Mouse (Mus musculus): Measurements from ENCODE around the gene Prdx6. TPM values are rescaled to one million over a fixed set of nuclear protein-coding genes. Genes with fewer than 3 reads are reported as not detected.

The Prdx6 gene
- polyA plus RNA-seq, 1 experiment from 2014 or later = 365 TPM

DNA sequence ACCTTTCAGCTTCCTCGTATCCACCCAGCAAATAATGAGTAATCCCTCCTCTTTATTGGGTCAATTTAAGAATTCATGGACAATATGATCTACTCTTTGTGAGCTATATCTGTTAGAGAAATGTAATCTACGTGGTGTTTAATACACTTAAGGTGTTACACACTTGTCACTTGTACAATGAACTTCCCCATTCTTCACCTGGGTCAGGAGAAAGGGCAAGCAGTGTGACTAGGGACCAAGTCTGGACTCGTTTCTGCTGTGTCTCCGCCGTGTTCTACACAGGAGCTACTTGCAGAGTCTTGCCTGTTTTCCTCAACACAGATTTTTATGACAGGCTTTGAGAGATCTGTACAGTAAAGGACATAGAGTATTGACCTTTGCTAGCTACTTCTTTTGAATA, 13.9 kb upstream of the Prdx6 start:
- H3K4me3 ChIP-seq = no peak overlapping the region
- H3K4me1 ChIP-seq = peaks cover 9% of the 10 kb centered on the region
- no peak overlapping the region for H3K4me2 ChIP-seq
- no peak overlapping the region for H3K9ac ChIP-seq
- no peak overlapping the region for H3K27ac ChIP-seq (replicated peaks)
- no peaks in the 10 kb centered on the region for H3K27me3 ChIP-seq (replicated peaks)
- no peaks in the 10 kb centered on the region for H3K9me3 ChIP-seq
- ATAC-seq (ENCODE audit: extremely low read depth, insufficient number of reproducible peaks, low FRiP score, low TSS enrichment) = no peak
- no peaks in the 10 kb centered on the region for H3K36me3 ChIP-seq
- 78% methylated on average over 5 of the region's 5 CpGs for WGBS

DNA sequence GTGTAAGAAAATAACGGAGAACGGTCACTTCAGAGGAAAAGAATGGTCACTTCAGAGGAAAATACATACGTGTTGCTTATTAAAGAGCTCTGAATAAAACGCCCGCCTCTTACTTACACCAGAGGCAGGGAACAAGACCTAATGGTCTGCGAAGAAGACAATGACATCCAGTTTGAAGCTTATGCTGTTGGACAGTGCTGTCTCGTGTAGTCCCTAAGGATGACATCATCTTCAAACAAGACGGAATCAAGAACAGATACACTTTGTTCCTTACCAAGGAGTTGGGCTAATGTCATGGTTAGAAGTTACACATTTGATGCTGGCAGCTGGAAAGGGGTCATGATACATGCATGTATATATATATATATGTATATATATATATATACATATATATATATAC, 12.6 kb upstream of the Prdx6 start:
- Histone ChIP-seq H3K9ac (no peak overlapping the region), H3K36me3 (no peaks in the 10 kb centered on the region), H3K4me1 (no peaks in the 10 kb centered on the region; the same call in none of the 2 replicates), H3K4me3 (no peak overlapping the region), H3K9me3 (no peaks in the 10 kb centered on the region), H3K4me2 (no peak overlapping the region), H3K27me3 (replicated peaks) (no peaks in the 10 kb centered on the region), H3K27ac (replicated peaks) (no peak overlapping the region)
- ATAC-seq (ENCODE audit: extremely low read depth, insufficient number of reproducible peaks, low FRiP score, low TSS enrichment) = no peak
- WGBS = 84% methylated on average over 8 of the region's 8 CpGs

DNA sequence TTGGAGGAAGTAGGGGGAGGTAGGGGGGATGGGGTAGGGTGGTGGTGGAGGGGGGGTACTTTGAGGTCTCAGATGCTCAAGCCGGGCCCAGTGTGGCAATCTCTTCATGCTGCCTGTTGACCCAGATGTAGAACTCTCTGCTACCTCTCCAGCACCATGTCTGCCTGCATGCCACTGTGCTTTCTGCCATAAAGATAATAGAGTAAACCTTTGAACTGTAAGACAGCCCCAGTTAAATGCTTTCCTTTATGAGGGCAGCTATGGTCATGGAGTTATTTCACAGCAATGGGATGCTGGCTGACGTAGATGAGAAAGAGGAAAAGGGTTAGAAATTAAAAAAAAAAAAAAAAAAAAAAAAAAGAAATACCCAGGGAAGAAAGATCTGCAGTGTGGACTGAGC, 11.5 kb upstream of the Prdx6 start:
- ATAC-seq (ENCODE audit: extremely low read depth, insufficient number of reproducible peaks, low FRiP score, low TSS enrichment) = no peak
- no peaks in the 10 kb centered on the region for H3K36me3 ChIP-seq
- H3K9me3 ChIP-seq = no peaks in the 10 kb centered on the region
- WGBS = 81% methylated on average over 2 of the region's 2 CpGs
- no peaks in the 10 kb centered on the region for H3K4me1 ChIP-seq
- H3K27me3 ChIP-seq (replicated peaks) = no peaks in the 10 kb centered on the region
- no peak overlapping the region for H3K4me3 ChIP-seq
- no peak overlapping the region for H3K9ac ChIP-seq
- H3K27ac ChIP-seq (replicated peaks) = no peak overlapping the region
- H3K4me2 ChIP-seq = no peak overlapping the region

DNA sequence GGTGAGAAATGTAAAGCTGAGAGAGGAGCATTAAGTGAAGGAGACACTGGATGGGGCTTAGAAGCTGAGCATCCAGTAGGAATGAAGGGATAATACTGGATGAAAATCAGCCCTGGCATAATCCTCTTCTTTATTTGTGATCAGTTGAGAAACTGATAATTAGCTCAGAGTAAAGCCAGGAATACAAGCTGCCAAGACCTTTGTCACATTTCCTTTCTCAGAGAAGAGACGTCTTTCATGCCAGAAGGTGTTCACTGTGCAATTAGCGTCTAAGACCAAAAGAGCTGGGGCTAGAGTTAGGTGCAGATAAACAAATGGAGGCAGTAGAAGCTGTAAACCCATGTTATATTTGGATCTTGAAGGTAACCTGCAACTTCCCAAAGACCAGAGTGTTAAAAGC, 9.7 kb upstream of the Prdx6 start:
- Histone ChIP-seq H3K36me3 (no peaks in the 10 kb centered on the region), H3K9me3 (no peaks in the 10 kb centered on the region), H3K27me3 (replicated peaks) (no peaks in the 10 kb centered on the region), H3K27ac (replicated peaks) (no peak overlapping the region), H3K9ac (no peak overlapping the region), H3K4me1 (no peaks in the 10 kb centered on the region), H3K4me3 (no peak overlapping the region), H3K4me2 (no peak overlapping the region)
- no peak for ATAC-seq (ENCODE audit: extremely low read depth, insufficient number of reproducible peaks, low FRiP score, low TSS enrichment)
- 64% methylated on average over 2 of the region's 2 CpGs for WGBS

DNA sequence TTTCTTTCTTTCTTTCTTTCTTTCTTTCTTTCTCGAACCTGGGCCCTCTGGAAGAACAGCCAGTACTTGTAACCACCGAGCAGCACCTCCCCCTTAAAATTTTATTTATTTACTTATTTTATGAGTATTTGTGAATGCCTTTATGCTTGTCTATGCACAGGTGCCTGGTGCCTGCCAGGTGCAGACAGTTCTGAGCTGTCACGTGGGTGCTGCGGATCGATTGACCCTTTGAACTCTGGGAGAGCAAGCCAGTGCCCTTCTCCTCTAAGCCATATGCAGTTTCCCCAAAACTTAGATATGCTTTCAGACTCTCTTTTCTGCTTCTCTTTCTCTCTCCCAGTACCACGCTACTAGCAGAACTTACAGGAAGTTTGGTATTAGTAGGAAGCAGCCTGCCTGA, 8.1 kb upstream of the Prdx6 start:
- no peak overlapping the region for H3K4me2 ChIP-seq
- no peak for ATAC-seq (ENCODE audit: extremely low read depth, insufficient number of reproducible peaks, low FRiP score, low TSS enrichment)
- 77% methylated on average over 6 of the region's 6 CpGs for WGBS
- H3K27ac ChIP-seq (replicated peaks) = no peak overlapping the region
- H3K36me3 ChIP-seq = no peaks in the 10 kb centered on the region
- H3K9ac ChIP-seq = no peak overlapping the region
- H3K4me3 ChIP-seq = no peak overlapping the region
- no peaks in the 10 kb centered on the region for H3K4me1 ChIP-seq
- H3K9me3 ChIP-seq = no peaks in the 10 kb centered on the region
- no peaks in the 10 kb centered on the region for H3K27me3 ChIP-seq (replicated peaks)

DNA sequence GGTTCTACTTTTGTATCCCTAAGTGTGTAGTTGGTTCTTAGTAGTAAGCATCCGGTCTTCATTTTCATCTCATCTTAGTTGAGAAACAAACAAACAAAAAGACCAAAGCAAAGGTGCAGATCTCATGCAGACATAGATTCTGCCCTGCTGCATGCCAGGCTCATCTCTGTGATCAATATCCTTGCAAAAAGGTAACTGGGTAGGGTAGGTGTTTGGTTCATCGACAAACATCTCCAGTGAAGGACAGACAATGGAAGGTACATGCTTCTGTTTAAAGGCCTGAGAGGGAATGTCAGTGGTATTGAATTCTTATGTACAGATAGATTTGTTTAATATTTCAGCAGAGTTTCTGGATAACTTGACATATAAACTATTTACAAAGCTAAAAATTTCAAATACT, 7.3 kb upstream of the Prdx6 start:
- Histone ChIP-seq H3K4me1 (no peaks in the 10 kb centered on the region), H3K9me3 (no peaks in the 10 kb centered on the region), H3K27me3 (replicated peaks) (no peaks in the 10 kb centered on the region), H3K27ac (replicated peaks) (no peak overlapping the region), H3K4me2 (no peak overlapping the region), H3K9ac (no peak overlapping the region), H3K36me3 (no peaks in the 10 kb centered on the region), H3K4me3 (no peak overlapping the region)
- no peak for ATAC-seq (ENCODE audit: extremely low read depth, insufficient number of reproducible peaks, low FRiP score, low TSS enrichment)
- 81% methylated on average over 2 of the region's 2 CpGs for WGBS

DNA sequence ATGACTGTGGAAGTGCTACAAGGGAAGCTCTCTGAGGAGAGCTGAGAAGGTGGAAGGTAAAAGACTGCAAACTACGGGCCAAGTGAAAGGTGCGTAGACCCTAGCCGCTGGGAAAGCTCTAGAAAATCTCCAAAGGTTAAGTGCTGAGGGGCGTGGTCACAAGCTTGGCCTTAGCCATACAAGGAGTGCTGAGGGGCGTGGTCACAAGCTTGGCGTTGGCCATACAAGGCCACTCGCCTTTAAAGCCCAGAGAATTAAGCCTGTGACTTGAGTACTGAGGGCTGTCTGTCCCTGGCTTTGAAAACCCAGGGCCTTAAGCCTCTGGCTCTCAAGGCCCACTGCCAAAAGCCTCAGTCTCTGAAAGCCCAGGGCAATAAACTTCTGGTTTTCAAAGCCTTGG, 5.9 kb upstream of the Prdx6 start:
- ATAC-seq (ENCODE audit: extremely low read depth, insufficient number of reproducible peaks, low FRiP score, low TSS enrichment) = no peak
- H3K27ac ChIP-seq (replicated peaks) = no peak overlapping the region
- no peaks in the 10 kb centered on the region for H3K36me3 ChIP-seq
- peaks cover 10% of the 10 kb centered on the region for H3K4me1 ChIP-seq
- no peaks in the 10 kb centered on the region for H3K9me3 ChIP-seq
- no peak overlapping the region for H3K4me2 ChIP-seq
- H3K27me3 ChIP-seq (replicated peaks) = no peaks in the 10 kb centered on the region
- no peak overlapping the region for H3K9ac ChIP-seq
- H3K4me3 ChIP-seq = no peak overlapping the region
- WGBS = 66% methylated on average over 7 of the region's 7 CpGs

DNA sequence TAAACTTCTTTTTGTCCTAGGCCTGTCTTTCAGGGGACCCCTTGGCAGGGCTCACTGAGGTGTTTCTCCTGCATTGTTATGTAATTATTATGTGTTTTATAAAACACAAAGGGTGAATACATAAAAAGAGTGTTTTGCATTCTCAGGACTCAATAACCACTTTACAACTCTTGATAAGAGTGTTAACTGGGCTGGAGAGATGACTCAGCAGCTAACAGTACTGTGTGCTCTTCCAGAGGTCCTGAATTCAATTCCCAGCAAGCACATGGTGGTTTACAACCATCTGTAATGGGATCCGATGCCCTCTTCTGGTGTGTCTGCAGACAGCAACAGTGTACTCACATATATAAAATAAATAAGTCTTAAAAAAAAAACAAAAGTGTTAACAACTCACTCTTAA, 3.3 kb upstream of the Prdx6 start:
- no peak overlapping the region for H3K9ac ChIP-seq
- no peaks in the 10 kb centered on the region for H3K36me3 ChIP-seq
- no peaks in the 10 kb centered on the region for H3K27me3 ChIP-seq (replicated peaks)
- no peak for ATAC-seq (ENCODE audit: extremely low read depth, insufficient number of reproducible peaks, low FRiP score, low TSS enrichment)
- no peak overlapping the region for H3K4me3 ChIP-seq
- H3K9me3 ChIP-seq = no peaks in the 10 kb centered on the region
- no peak overlapping the region for H3K27ac ChIP-seq (replicated peaks)
- no peak overlapping the region for H3K4me2 ChIP-seq
- 76% methylated on average over 1 of the region's 1 CpGs for WGBS
- H3K4me1 ChIP-seq = peaks cover 23% of the 10 kb centered on the region

DNA sequence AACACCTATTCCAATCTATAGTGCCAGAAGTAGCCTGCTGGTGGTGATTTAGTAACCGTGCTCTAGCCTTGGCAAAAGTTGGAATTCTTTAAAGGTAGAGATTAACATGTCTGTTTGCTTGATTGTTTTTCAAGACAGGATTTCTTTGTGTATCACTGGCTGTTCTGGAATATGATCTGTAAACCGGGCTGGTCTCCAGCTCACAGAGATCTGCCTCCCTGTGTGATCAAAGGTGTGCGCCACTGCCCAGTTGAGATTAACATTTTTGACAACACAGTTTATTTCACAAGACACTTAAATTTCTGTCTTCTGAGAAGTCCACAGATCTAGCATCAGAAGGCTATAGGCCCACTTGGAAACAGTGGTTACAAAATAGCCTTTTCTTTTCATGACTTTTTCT, 1.9 kb upstream of the Prdx6 start:
- H3K27ac ChIP-seq (replicated peaks) = no peak overlapping the region
- no peak overlapping the region for H3K9ac ChIP-seq
- 74% methylated on average over 3 of the region's 3 CpGs for WGBS
- no peaks in the 10 kb centered on the region for H3K27me3 ChIP-seq (replicated peaks)
- H3K36me3 ChIP-seq = no peaks in the 10 kb centered on the region
- no peak for ATAC-seq (ENCODE audit: extremely low read depth, insufficient number of reproducible peaks, low FRiP score, low TSS enrichment)
- no peak overlapping the region for H3K4me3 ChIP-seq
- H3K4me1 ChIP-seq = peaks cover 38% of the 10 kb centered on the region
- peak overlapping the region; percentile 81; the same call in 1 of the 2 replicates for H3K4me2 ChIP-seq
- H3K9me3 ChIP-seq = no peaks in the 10 kb centered on the region

DNA sequence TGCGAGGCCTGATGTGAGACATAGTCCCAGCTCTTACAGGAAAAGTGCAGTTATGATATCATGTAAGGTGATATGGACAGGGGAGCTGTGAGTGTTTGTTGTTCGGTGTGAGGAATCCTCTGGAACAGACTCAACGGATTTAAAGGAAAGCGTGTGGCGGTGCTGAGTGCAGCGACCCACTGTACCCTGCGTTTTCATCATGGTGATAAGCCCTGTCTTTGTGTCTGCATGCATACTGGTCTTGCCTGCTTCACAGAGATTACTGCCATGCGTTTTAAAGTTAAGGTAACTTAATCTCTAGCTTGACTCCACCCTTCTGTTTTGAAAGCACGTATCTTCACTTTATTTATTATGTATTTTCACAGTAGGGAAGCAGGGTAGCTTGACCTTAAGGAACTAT, 1.3 kb upstream of the Prdx6 start:
- Histone ChIP-seq H3K36me3 (no peaks in the 10 kb centered on the region), H3K4me2 (peak overlapping the region; percentile 81), H3K27ac (replicated peaks) (no peak overlapping the region), H3K9ac (no peak overlapping the region), H3K4me3 (no peak overlapping the region), H3K27me3 (replicated peaks) (no peaks in the 10 kb centered on the region), H3K9me3 (no peaks in the 10 kb centered on the region), H3K4me1 (peaks cover 43% of the 10 kb centered on the region)
- 51% methylated on average over 9 of the region's 9 CpGs for WGBS
- ATAC-seq (ENCODE audit: extremely low read depth, insufficient number of reproducible peaks, low FRiP score, low TSS enrichment) = no peak

DNA sequence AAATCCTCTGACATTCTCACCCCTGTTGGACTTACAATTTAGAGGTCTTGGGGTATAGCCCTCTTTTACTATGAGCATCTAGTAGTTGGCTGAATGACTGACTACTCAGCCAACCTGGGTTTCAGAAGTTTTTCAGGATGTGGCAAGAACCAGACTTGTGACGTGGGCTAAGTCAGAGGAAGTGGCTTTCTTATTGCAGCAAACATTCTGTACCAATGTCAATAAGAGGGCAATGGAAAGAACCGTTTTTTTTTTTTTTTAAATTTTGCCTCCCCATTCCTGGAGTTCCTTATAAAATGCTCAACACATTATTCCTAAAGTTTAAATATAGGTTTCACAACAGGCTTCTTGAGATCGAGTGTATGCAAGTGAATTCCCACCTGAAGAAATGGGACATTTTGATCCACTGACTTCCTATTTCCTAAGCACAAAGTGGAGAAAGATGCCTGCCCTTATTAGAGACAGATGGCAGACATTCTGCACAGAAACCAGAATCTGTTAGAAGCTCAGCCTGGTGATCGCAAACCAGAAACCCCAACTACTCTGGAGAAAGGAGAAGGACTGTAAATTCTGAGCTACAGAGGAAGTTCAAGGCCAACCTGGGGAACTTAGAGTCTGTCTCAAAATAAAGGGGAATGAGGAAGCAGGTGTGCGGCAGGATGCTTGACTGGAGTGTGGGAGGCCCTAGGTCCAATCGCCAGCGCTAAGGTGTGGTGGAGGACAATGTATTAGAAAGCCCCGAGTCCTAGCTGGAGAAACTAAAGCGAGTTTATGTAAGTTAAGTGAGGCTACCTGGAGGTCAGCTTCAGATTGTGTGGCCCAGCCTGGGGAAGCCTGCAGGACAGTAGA, 622 bp upstream of the Prdx6 start:
- Histone ChIP-seq H3K36me3 (peaks cover 7% of the 10 kb centered on the region), H3K27me3 (replicated peaks) (no peaks in the 10 kb centered on the region), H3K4me1 (peaks cover 49% of the 10 kb centered on the region), H3K9ac (peak overlapping the region; percentile 61; the same call in 1 of the 2 replicates), H3K4me3 (peak overlapping the region; percentile 74), H3K27ac (replicated peaks) (no peak overlapping the region), H3K9me3 (no peaks in the 10 kb centered on the region), H3K4me2 (peak overlapping the region; percentile 81)
- WGBS = 57% methylated on average over 9 of the region's 9 CpGs
- no peak for ATAC-seq (ENCODE audit: extremely low read depth, insufficient number of reproducible peaks, low FRiP score, low TSS enrichment)

DNA sequence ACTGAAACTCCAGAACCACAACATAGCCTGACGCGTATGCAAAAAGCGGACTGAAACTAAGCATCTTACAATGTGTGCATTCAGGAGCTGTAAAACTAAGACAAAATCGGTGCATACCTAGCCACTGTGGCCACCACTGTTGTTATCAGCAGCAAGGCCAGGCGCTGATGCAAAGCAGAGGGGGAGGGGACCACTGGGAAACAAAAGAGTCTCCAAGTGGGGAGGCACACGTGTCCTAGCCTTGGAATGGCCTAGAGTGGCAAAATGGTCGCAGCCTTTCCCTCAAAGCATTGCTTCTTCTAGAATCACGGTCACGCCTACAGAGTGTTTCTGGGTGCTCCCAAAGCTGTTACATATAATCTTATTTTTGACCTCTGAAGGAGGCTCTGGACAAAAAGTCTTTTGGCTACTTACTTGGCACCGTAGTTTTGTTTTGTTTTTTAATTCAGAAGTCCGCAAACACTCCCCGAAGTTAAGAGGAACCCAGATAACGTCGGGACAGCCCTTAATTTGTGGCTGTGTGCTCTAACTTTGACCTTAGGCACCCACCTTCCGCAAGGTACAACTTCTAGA, 902 bp downstream of the Prdx6 start:
- peak overlapping the region; percentile 74 for H3K4me3 ChIP-seq
- peak overlapping the region; percentile 95 for H3K9ac ChIP-seq
- peaks cover 22% of the 10 kb centered on the region for H3K36me3 ChIP-seq
- 2% methylated on average over 15 of the region's 15 CpGs for WGBS
- H3K4me2 ChIP-seq = peak overlapping the region; percentile 81
- H3K27ac ChIP-seq (replicated peaks) = peak overlapping the region; percentile 85
- peaks cover 49% of the 10 kb centered on the region for H3K4me1 ChIP-seq
- peak; percentile 51 for ATAC-seq (ENCODE audit: extremely low read depth, insufficient number of reproducible peaks, low FRiP score, low TSS enrichment)
- no peaks in the 10 kb centered on the region for H3K27me3 ChIP-seq (replicated peaks)
- no peaks in the 10 kb centered on the region for H3K9me3 ChIP-seq

Measured in heart, embryonic 13.5 days (tissue).